Mouse (Mus musculus): ENCODE measurements around the gene Tnnt3.

Tnnt3 gene

GRCm38 (mm10) chr7:142478574-142478973, 20.1 kb upstream of the Tnnt3 start:
- H3K4me1 ChIP-seq (replicated peaks; ENCODE audit: low read depth, low read length), result peaks cover 22% of the 10 kb centered on the region
- no peaks in the 10 kb centered on the region for H3K36me3 ChIP-seq (ENCODE audit: insufficient read depth, low read length)
- peaks cover 78% of the 10 kb centered on the region for H3K27me3 ChIP-seq (ENCODE audit: insufficient read depth, low read length)
- TF ChIP-seq CTCF (conservative IDR thresholded peaks at IDR 0.05; ENCODE audit: low read length), result no peak
- no peak for TF ChIP-seq NANOG (IDR thresholded peaks at IDR 0.05; ENCODE audit: borderline replicate concordance, low read length)
- no peak for TF ChIP-seq POU5F1 (IDR thresholded peaks at IDR 0.05; ENCODE audit: borderline replicate concordance, low read length)
- H3K9me3 ChIP-seq (ENCODE audit: low read length), result no peaks in the 10 kb centered on the region
- H3K4me3 ChIP-seq (replicated peaks; ENCODE audit: low read length), result no peak overlapping the region

GRCm38 (mm10) chr7:142479307-142479706, 19.3 kb upstream of the Tnnt3 start:
- Histone ChIP-seq H3K27me3 (ENCODE audit: insufficient read depth, low read length) (peaks cover 85% of the 10 kb centered on the region), H3K36me3 (ENCODE audit: insufficient read depth, low read length) (no peaks in the 10 kb centered on the region), H3K4me3 (replicated peaks; ENCODE audit: low read length) (no peak overlapping the region), H3K9me3 (ENCODE audit: low read length) (no peaks in the 10 kb centered on the region), H3K4me1 (replicated peaks; ENCODE audit: low read depth, low read length) (peaks cover 22% of the 10 kb centered on the region)
- no peak for TF ChIP-seq NANOG (IDR thresholded peaks at IDR 0.05; ENCODE audit: borderline replicate concordance, low read length)
- TF ChIP-seq POU5F1 (IDR thresholded peaks at IDR 0.05; ENCODE audit: borderline replicate concordance, low read length), result no peak
- no peak for TF ChIP-seq CTCF (conservative IDR thresholded peaks at IDR 0.05; ENCODE audit: low read length)

- TF ChIP-seq NANOG (IDR thresholded peaks at IDR 0.05; ENCODE audit: borderline replicate concordance, low read length) (no peak), POU5F1 (IDR thresholded peaks at IDR 0.05; ENCODE audit: borderline replicate concordance, low read length) (no peak), CTCF (conservative IDR thresholded peaks at IDR 0.05; ENCODE audit: low read length) (no peak)
- Histone ChIP-seq H3K27me3 (ENCODE audit: insufficient read depth, low read length) (peaks cover 91% of the 10 kb centered on the region), H3K4me1 (replicated peaks; ENCODE audit: low read depth, low read length) (peaks cover 24% of the 10 kb centered on the region), H3K4me3 (replicated peaks; ENCODE audit: low read length) (no peak overlapping the region), H3K36me3 (ENCODE audit: insufficient read depth, low read length) (no peaks in the 10 kb centered on the region), H3K9me3 (ENCODE audit: low read length) (no peaks in the 10 kb centered on the region)
Measured at GRCm38 (mm10) chr7:142479886-142480285, 18.8 kb upstream of the Tnnt3 start.

- H3K27me3 ChIP-seq (ENCODE audit: insufficient read depth, low read length), result peaks cover 95% of the 10 kb centered on the region
- peaks cover 24% of the 10 kb centered on the region for H3K4me1 ChIP-seq (replicated peaks; ENCODE audit: low read depth, low read length)
- no peaks in the 10 kb centered on the region for H3K9me3 ChIP-seq (ENCODE audit: low read length)
- no peaks in the 10 kb centered on the region for H3K36me3 ChIP-seq (ENCODE audit: insufficient read depth, low read length)
- no peak overlapping the region for H3K4me3 ChIP-seq (replicated peaks; ENCODE audit: low read length)
- no peak for TF ChIP-seq NANOG (IDR thresholded peaks at IDR 0.05; ENCODE audit: borderline replicate concordance, low read length)
- TF ChIP-seq POU5F1 (IDR thresholded peaks at IDR 0.05; ENCODE audit: borderline replicate concordance, low read length), result no peak
- no peak for TF ChIP-seq CTCF (conservative IDR thresholded peaks at IDR 0.05; ENCODE audit: low read length)
Measured at GRCm38 (mm10) chr7:142480661-142481060, 18.0 kb upstream of the Tnnt3 start.

GRCm38 (mm10) chr7:142481186-142481567, 17.5 kb upstream of the Tnnt3 start:
- TF ChIP-seq CTCF (conservative IDR thresholded peaks at IDR 0.05; ENCODE audit: low read length) (peak; percentile 60), NANOG (IDR thresholded peaks at IDR 0.05; ENCODE audit: borderline replicate concordance, low read length) (no peak)
- Histone ChIP-seq H3K9me3 (ENCODE audit: low read length) (no peaks in the 10 kb centered on the region), H3K27me3 (ENCODE audit: insufficient read depth, low read length) (peaks cover 95% of the 10 kb centered on the region), H3K4me3 (replicated peaks; ENCODE audit: low read length) (peak overlapping the region; percentile 68), H3K4me1 (replicated peaks; ENCODE audit: low read depth, low read length) (peaks cover 24% of the 10 kb centered on the region), H3K36me3 (ENCODE audit: insufficient read depth, low read length) (no peaks in the 10 kb centered on the region)

- no peaks in the 10 kb centered on the region for H3K36me3 ChIP-seq (ENCODE audit: insufficient read depth, low read length)
- H3K9me3 ChIP-seq (ENCODE audit: low read length), result no peaks in the 10 kb centered on the region
- peak overlapping the region; percentile 68 for H3K4me3 ChIP-seq (replicated peaks; ENCODE audit: low read length)
- H3K4me1 ChIP-seq (replicated peaks; ENCODE audit: low read depth, low read length), result peaks cover 27% of the 10 kb centered on the region
- peaks cover 96% of the 10 kb centered on the region for H3K27me3 ChIP-seq (ENCODE audit: insufficient read depth, low read length)
- TF ChIP-seq NANOG (IDR thresholded peaks at IDR 0.05; ENCODE audit: borderline replicate concordance, low read length), result no peak
- no peak for TF ChIP-seq CTCF (conservative IDR thresholded peaks at IDR 0.05; ENCODE audit: low read length)
- TF ChIP-seq POU5F1 (IDR thresholded peaks at IDR 0.05; ENCODE audit: borderline replicate concordance, low read length), result no peak
Measured at GRCm38 (mm10) chr7:142481568-142482255, 16.9 kb upstream of the Tnnt3 start.

GRCm38 (mm10) chr7:142482256-142482609, 16.4 kb upstream of the Tnnt3 start:
- no peaks in the 10 kb centered on the region for H3K36me3 ChIP-seq (ENCODE audit: insufficient read depth, low read length)
- TF ChIP-seq POU5F1 (IDR thresholded peaks at IDR 0.05; ENCODE audit: borderline replicate concordance, low read length) (no peak), CTCF (conservative IDR thresholded peaks at IDR 0.05; ENCODE audit: low read length) (no peak), NANOG (IDR thresholded peaks at IDR 0.05; ENCODE audit: borderline replicate concordance, low read length) (no peak)
- H3K27me3 ChIP-seq (ENCODE audit: insufficient read depth, low read length), result peaks cover 96% of the 10 kb centered on the region
- peaks cover 32% of the 10 kb centered on the region for H3K4me1 ChIP-seq (replicated peaks; ENCODE audit: low read depth, low read length)
- no peaks in the 10 kb centered on the region for H3K9me3 ChIP-seq (ENCODE audit: low read length)
- peak overlapping the region; percentile 68 for H3K4me3 ChIP-seq (replicated peaks; ENCODE audit: low read length)

GRCm38 (mm10) chr7:142483136-142483535, 15.5 kb upstream of the Tnnt3 start:
- peaks cover 41% of the 10 kb centered on the region for H3K4me1 ChIP-seq (replicated peaks; ENCODE audit: low read depth, low read length)
- H3K27me3 ChIP-seq (ENCODE audit: insufficient read depth, low read length), result peaks cover 92% of the 10 kb centered on the region
- H3K4me3 ChIP-seq (replicated peaks; ENCODE audit: low read length), result no peak overlapping the region
- no peaks in the 10 kb centered on the region for H3K9me3 ChIP-seq (ENCODE audit: low read length)
- H3K36me3 ChIP-seq (ENCODE audit: insufficient read depth, low read length), result no peaks in the 10 kb centered on the region
- TF ChIP-seq NANOG (IDR thresholded peaks at IDR 0.05; ENCODE audit: borderline replicate concordance, low read length), result no peak
- TF ChIP-seq POU5F1 (IDR thresholded peaks at IDR 0.05; ENCODE audit: borderline replicate concordance, low read length), result no peak
- no peak for TF ChIP-seq CTCF (conservative IDR thresholded peaks at IDR 0.05; ENCODE audit: low read length)

GRCm38 (mm10) chr7:142484780-142485179, 13.9 kb upstream of the Tnnt3 start:
- no peaks in the 10 kb centered on the region for H3K9me3 ChIP-seq (ENCODE audit: low read length)
- peaks cover 88% of the 10 kb centered on the region for H3K27me3 ChIP-seq (ENCODE audit: insufficient read depth, low read length)
- TF ChIP-seq POU5F1 (IDR thresholded peaks at IDR 0.05; ENCODE audit: borderline replicate concordance, low read length) (no peak), NANOG (IDR thresholded peaks at IDR 0.05; ENCODE audit: borderline replicate concordance, low read length) (no peak), CTCF (conservative IDR thresholded peaks at IDR 0.05; ENCODE audit: low read length) (no peak)
- H3K36me3 ChIP-seq (ENCODE audit: insufficient read depth, low read length), result no peaks in the 10 kb centered on the region
- no peak overlapping the region for H3K4me3 ChIP-seq (replicated peaks; ENCODE audit: low read length)
- H3K4me1 ChIP-seq (replicated peaks; ENCODE audit: low read depth, low read length), result peaks cover 42% of the 10 kb centered on the region
